Mouse (Mus musculus) CH12.LX (cell line): ENCODE measurements around the gene Jag2.

Experiments
- CTCF ChIP-seq, 2 experiments: IDR thresholded peaks in 1 of 2; conservative IDR thresholded peaks in 1 of 2; 2 replicates each; pipeline ENCODE4 v1.5.1; 2011 to 2012; ENCODE audit warnings: low read depth in 2 of 2, low read length in 2 of 2, improper control_type of control experiment in 1 of 2, inconsistent platforms in 1 of 2, mild to moderate bottlenecking in 1 of 2, moderate library complexity in 1 of 2
- MAZ ChIP-seq: IDR thresholded peaks from 2 replicates; pipeline ENCODE4 v1.6.1; 2012; ENCODE audit warnings: low read depth, mild to moderate bottlenecking, inconsistent platforms, low read length, improper control_type of control experiment, moderate library complexity

DNA sequence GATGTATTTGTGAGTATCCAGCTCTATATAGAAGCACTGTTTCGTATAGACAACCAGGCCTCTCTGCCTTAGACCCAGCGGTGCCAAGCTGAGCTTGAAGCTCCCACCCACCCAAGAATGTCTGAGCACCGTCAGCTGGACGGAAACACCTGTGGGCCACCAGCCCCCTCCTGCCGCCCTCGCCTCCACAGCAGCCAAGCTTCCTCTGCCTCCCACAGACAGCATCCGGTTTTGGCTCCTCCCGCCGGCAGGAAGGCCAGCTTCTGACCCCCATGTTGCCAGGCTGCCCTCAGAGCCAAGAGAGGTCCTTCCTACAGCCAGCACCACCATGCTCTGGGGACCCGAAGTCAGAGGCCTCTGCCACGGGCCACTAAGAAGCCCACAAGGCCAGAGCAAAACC is 15.0 kb downstream of the Jag2 start:
- TF ChIP-seq MAZ (no peak), CTCF (conservative IDR thresholded peaks at IDR 0.05 in 1 of 2, IDR thresholded peaks at IDR 0.05 in 1 of 2; ENCODE audit: low read depth in 2 of 2, low read length in 2 of 2) (no peak)
